Mouse (Mus musculus) testis, postnatal 10 days (tissue): ENCODE data around the gene Tbx2.

Source experiments
- DNase-seq: peaks from one replicate; pipeline ENCODE4 v3.0.0; 2021; ENCODE audit warnings: low spot score

Tbx2 gene

GRCm38 (mm10) chr11:85840031-85840802 lies 7.9 kb downstream of the Tbx2 start:
- DNase-seq = no peak

GRCm38 (mm10) chr11:85840803-85841145 lies 8.4 kb downstream of the Tbx2 start:
- no peak for DNase-seq

- no peak for DNase-seq
Measured at GRCm38 (mm10) chr11:85841211-85841681, 8.9 kb downstream of the Tbx2 start.

- peak; percentile 90 for DNase-seq
Measured at GRCm38 (mm10) chr11:85841980-85842379, 9.6 kb downstream of the Tbx2 start.

GRCm38 (mm10) chr11:85842596-85843346 lies 10.4 kb downstream of the Tbx2 start:
- DNase-seq = peak; percentile 53

GRCm38 (mm10) chr11:85843347-85843692 lies 11.0 kb downstream of the Tbx2 start:
- peak; percentile 92 for DNase-seq

- DNase-seq = peak; percentile 97
Measured at GRCm38 (mm10) chr11:85844144-85844965, 12.0 kb downstream of the Tbx2 start.

GRCm38 (mm10) chr11:85844971-85845370 lies 12.6 kb downstream of the Tbx2 start:
- no peak for DNase-seq

GRCm38 (mm10) chr11:85845921-85846320 lies 13.6 kb downstream of the Tbx2 start:
- peak; percentile 52 for DNase-seq

- DNase-seq = peak; percentile 45
Measured at GRCm38 (mm10) chr11:85846509-85846908, 14.2 kb downstream of the Tbx2 start.

GRCm38 (mm10) chr11:85849037-85849436 lies 16.7 kb downstream of the Tbx2 start:
- peak; percentile 66 for DNase-seq

- DNase-seq = no peak
Measured at GRCm38 (mm10) chr11:85850233-85850632, 17.9 kb downstream of the Tbx2 start, which contains the start of gene Gm11444. Gm11444 (minus strand) TSS chr11:85850333.

GRCm38 (mm10) chr11:85850758-85851157 lies 18.4 kb downstream of the Tbx2 start:
- DNase-seq = no peak

GRCm38 (mm10) chr11:85857997-85858698 lies 25.8 kb downstream of the Tbx2 start:
- DNase-seq = no peak

- no peak for DNase-seq
Measured at GRCm38 (mm10) chr11:85864363-85864762, 32.0 kb downstream of the Tbx2 start.

GRCm38 (mm10) chr11:85876059-85876788 lies 43.9 kb downstream of the Tbx2 start:
- DNase-seq = peak; percentile 44

GRCm38 (mm10) chr11:85884498-85884897 lies 52.1 kb downstream of the Tbx2 start:
- DNase-seq = no peak

GRCm38 (mm10) chr11:85885665-85886428 lies 53.5 kb downstream of the Tbx2 start, which contains the start of gene Tbx4:
Tbx4 (plus strand) TSS chr11:85886422.
- peak; percentile 47 for DNase-seq

GRCm38 (mm10) chr11:85886429-85886785 lies 54.1 kb downstream of the Tbx2 start:
- peak; percentile 43 for DNase-seq

GRCm38 (mm10) chr11:85887273-85887672 lies 54.9 kb downstream of the Tbx2 start:
- no peak for DNase-seq
